Mouse (Mus musculus): ENCODE measurements at regions not wholly inside any gene's neighbourhood (a gene's known extent, or its start where the extent isn't known, plus 50 kb on each side); places are given as distances from the start of the nearest gene placed in this dataset.
"Not testable (repeated sequence)": the region's sequence is repeated elsewhere in the genome, so short reads cannot be mapped to it uniquely, and the experiment has no call there.

- DNase-seq = peak; percentile 35 to 68
- intact Hi-C loops (cut with DNase I) = no loop called here
Observed at GRCm38 (mm10) chr1:177382596-177383190, 59.5 kb upstream of the Zbtb18 start.

- intact Hi-C loops (cut with DNase I) = no loop called here
Observed at GRCm38 (mm10) chr1:177382147-177382546, 60.0 kb upstream of the Zbtb18 start.

GRCm38 (mm10) chr1:177378112-177378511 is 64.0 kb upstream of the Zbtb18 start:
- DNase-seq = no peak
- intact Hi-C loops (cut with DNase I) = no loop called here

More at GRCm38 (mm10) chr1:177382147-177382546, 60.0 kb upstream of the Zbtb18 start:
- no peak for DNase-seq

GRCm38 (mm10) chr1:177373226-177373825 is 68.8 kb upstream of the Zbtb18 start:
- intact Hi-C loops (cut with DNase I) = no loop called here
- no peak for DNase-seq

GRCm38 (mm10) chr1:177372066-177372465 is 70.1 kb upstream of the Zbtb18 start:
- intact Hi-C loops (cut with DNase I) = no loop called here

GRCm38 (mm10) chr1:177367864-177368610 is 74.1 kb upstream of the Zbtb18 start:
- intact Hi-C loops (cut with DNase I) = no loop called here
- no peak for DNase-seq

More at GRCm38 (mm10) chr1:177372066-177372465, 70.1 kb upstream of the Zbtb18 start:
- DNase-seq = no peak

GRCm38 (mm10) chr1:177366914-177367313 is 75.2 kb upstream of the Zbtb18 start:
- intact Hi-C loops (cut with DNase I) = no loop called here
- DNase-seq = no peak

- intact Hi-C loops (cut with DNase I) = no loop called here
- DNase-seq = no peak
Observed at GRCm38 (mm10) chr1:177366475-177366874, 75.7 kb upstream of the Zbtb18 start.

- DNase-seq = no peak
- intact Hi-C loops (cut with DNase I) = no loop called here
Observed at GRCm38 (mm10) chr1:177364355-177364754, 77.8 kb upstream of the Zbtb18 start.

GRCm38 (mm10) chr1:177362398-177362797 is 79.8 kb upstream of the Zbtb18 start:
- DNase-seq = no peak
- intact Hi-C loops (cut with DNase I) = no loop called here

- DNase-seq = no peak
- intact Hi-C loops (cut with DNase I) = no loop called here
Observed at GRCm38 (mm10) chr1:177348400-177349092, 90.5 kb upstream of the Akt3 start.

- intact Hi-C loops (cut with DNase I) = no loop called here
- DNase-seq = no peak
Observed at GRCm38 (mm10) chr1:177347208-177347607, 89.2 kb upstream of the Akt3 start.

- intact Hi-C loops (cut with DNase I) = no loop called here
- peak in 1 of 2 experiments; percentile 4 for DNase-seq
Observed at GRCm38 (mm10) chr1:177346540-177346939, 88.5 kb upstream of the Akt3 start.

GRCm38 (mm10) chr1:177345540-177345939 is 87.5 kb upstream of the Akt3 start:
- DNase-seq = no peak
- intact Hi-C loops (cut with DNase I) = no loop called here

GRCm38 (mm10) chr1:177343949-177344348 is 85.9 kb upstream of the Akt3 start:
- DNase-seq = no peak
- intact Hi-C loops (cut with DNase I) = no loop called here

GRCm38 (mm10) chr1:177343121-177343520 is 85.1 kb upstream of the Akt3 start:
- peak; percentile 10 to 13 for DNase-seq
- intact Hi-C loops (cut with DNase I) = no loop called here

- intact Hi-C loops (cut with DNase I) = no loop called here
- DNase-seq = no peak
Observed at GRCm38 (mm10) chr1:177340232-177340631, 82.2 kb upstream of the Akt3 start.

- intact Hi-C loops (cut with DNase I); DNase-seq: not testable (repeated sequence)
Observed at GRCm38 (mm10) chr1:177339207-177339787, 81.3 kb upstream of the Akt3 start.

- intact Hi-C loops (cut with DNase I) = no loop called here
- DNase-seq = peak; percentile 48 to 50
Observed at GRCm38 (mm10) chr1:177338466-177339206, 80.6 kb upstream of the Akt3 start.

- DNase-seq = no peak
- intact Hi-C loops (cut with DNase I) = no loop called here
Observed at GRCm38 (mm10) chr1:177337756-177338155, 79.8 kb upstream of the Akt3 start.
